Mouse (Mus musculus): ENCODE measurements at regions not wholly inside any gene's neighbourhood (a gene's known extent, or its start where the extent isn't known, plus 50 kb on each side); places are given as distances from the start of the nearest gene placed in this dataset.

DNA sequence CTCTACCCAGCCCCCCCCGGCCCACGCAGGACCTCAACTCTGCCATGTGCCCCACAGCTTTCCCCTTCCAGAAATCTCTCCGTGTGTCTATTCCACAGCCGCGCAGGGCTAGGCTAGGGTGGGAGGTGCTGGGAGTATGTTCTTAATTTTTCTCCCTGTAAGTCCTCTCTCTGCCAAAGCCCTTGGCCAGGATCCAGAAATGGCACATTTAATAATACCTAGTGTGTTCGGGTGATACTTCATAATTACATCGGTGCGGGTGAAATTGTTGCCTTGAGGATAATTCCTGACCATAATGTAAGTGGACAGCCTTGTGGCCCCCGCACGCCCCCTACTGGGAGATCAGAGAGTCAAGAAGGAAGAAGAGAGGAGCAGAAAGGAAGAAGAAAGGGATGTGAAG lies 1093.5 kb downstream of the Mrps31 start:
- Histone ChIP-seq H3K27me3 (replicated peaks; ENCODE audit: control insufficient read depth, insufficient read depth, low read length) (no peaks in the 10 kb centered on the region), H3K9ac (ENCODE audit: low read length) (no peak overlapping the region), H3K4me2 (ENCODE audit: low read length) (0 out of 2 replicates have a peak overlapping the region, but pooled peaks have one; percentile 3), H3K4me1 (ENCODE audit: control insufficient read depth, insufficient read depth, low read length) (peaks cover 2% of the 10 kb centered on the region; the same call in 1 of the 2 replicates), H3K9me3 (replicated peaks; ENCODE audit: control insufficient read depth, low read length) (no peaks in the 10 kb centered on the region), H3K36me3 (ENCODE audit: control insufficient read depth, insufficient read depth, low read length) (no peaks in the 10 kb centered on the region), H3K27ac (ENCODE audit: low read depth, low read length) (no peak overlapping the region), H3K4me3 (ENCODE audit: low read depth, low read length) (no peak overlapping the region)
- peak; percentile 71 for DNase-seq (ENCODE audit: low spot score)
- ATAC-seq: peak; percentile 44; the same call in 1 of the 2 replicates
- WGBS: 47% methylated on average over 10 of the region's 10 CpGs

DNA sequence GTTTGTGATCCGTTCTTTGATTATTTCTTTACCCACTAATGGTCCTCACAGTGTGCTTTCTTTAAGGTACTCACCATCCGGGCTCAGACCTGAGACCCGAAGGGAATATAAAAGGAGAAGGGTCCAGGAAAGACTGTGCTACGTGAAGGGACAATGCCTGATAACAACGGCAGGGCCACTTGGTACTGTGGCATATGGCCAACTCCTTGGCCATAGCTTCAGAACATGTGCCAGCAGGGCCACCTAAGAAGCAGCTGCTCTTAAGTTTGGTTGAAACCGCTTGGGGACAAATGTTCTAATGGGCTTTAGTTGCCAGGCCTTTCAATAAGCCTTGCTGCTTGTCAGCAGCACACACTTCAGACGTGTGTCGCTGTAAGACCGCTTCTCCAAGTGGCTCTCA lies 1094.1 kb downstream of the Mrps31 start:
- DNase-seq (ENCODE audit: low spot score) (peak; percentile 29), ATAC-seq (no peak)
- no peaks in the 10 kb centered on the region for H3K36me3 ChIP-seq (ENCODE audit: control insufficient read depth, insufficient read depth, low read length)
- H3K27ac ChIP-seq (ENCODE audit: low read depth, low read length): no peak overlapping the region
- no peaks in the 10 kb centered on the region for H3K9me3 ChIP-seq (replicated peaks; ENCODE audit: control insufficient read depth, low read length)
- peaks cover 2% of the 10 kb centered on the region; the same call in 1 of the 2 replicates for H3K4me1 ChIP-seq (ENCODE audit: control insufficient read depth, insufficient read depth, low read length)
- no peak overlapping the region for H3K9ac ChIP-seq (ENCODE audit: low read length)
- no peak overlapping the region for H3K4me2 ChIP-seq (ENCODE audit: low read length)
- no peak overlapping the region for H3K4me3 ChIP-seq (ENCODE audit: low read depth, low read length)
- H3K27me3 ChIP-seq (replicated peaks; ENCODE audit: control insufficient read depth, insufficient read depth, low read length): no peaks in the 10 kb centered on the region
- WGBS: 72% methylated on average over 9 of the region's 9 CpGs

DNA sequence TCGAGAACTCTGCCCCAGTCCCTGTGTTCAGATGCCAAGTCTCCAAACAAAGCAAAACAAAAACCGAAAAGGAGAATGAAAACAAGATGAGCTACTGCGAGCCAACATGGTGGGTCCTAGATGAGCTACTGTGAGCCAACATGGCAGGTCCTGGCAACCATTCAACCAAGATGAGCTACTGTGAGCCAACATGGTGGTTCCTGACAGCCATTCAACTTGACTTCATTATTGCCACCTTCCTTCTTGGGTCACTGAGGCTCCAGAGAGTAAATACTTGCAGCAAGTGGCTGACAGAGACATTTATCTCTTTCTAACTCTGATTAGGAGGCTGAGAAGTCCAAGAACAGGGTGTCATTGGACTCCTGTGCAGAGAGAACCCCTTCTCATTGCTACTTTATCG lies 1094.8 kb downstream of the Mrps31 start:
- H3K36me3 ChIP-seq (ENCODE audit: control insufficient read depth, insufficient read depth, low read length): no peaks in the 10 kb centered on the region
- DNase-seq (ENCODE audit: low spot score) (no peak), ATAC-seq (no peak)
- H3K4me3 ChIP-seq (ENCODE audit: low read depth, low read length): no peak overlapping the region
- no peak overlapping the region for H3K4me2 ChIP-seq (ENCODE audit: low read length)
- H3K4me1 ChIP-seq (ENCODE audit: control insufficient read depth, insufficient read depth, low read length): peaks cover 2% of the 10 kb centered on the region; the same call in 1 of the 2 replicates
- H3K9ac ChIP-seq (ENCODE audit: low read length): no peak overlapping the region
- no peaks in the 10 kb centered on the region for H3K9me3 ChIP-seq (replicated peaks; ENCODE audit: control insufficient read depth, low read length)
- WGBS: 88% methylated on average over 4 of the region's 4 CpGs
- no peaks in the 10 kb centered on the region for H3K27me3 ChIP-seq (replicated peaks; ENCODE audit: control insufficient read depth, insufficient read depth, low read length)
- no peak overlapping the region for H3K27ac ChIP-seq (ENCODE audit: low read depth, low read length)

DNA sequence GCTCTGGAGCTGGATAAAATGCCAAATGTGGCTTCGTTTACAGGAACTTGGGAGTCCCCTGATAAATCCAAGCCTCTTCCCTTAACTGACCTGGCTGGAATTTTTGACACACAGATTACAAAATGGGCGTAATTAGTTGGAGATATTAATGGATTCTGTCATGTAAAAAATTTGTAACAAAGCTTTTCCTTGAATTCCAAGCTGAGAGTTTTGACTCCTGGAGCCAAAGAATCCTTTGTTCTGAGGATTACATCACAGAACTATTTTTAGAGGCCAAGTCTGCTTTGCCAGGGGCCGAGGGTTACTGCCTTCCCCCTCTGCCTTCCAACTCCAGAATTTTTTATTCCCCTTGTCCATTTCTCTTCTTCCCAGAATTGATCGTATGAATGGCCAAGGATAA lies 1096.5 kb downstream of the Mrps31 start:
- Histone ChIP-seq H3K9ac (ENCODE audit: low read length) (no peak overlapping the region), H3K27me3 (replicated peaks; ENCODE audit: control insufficient read depth, insufficient read depth, low read length) (no peaks in the 10 kb centered on the region), H3K9me3 (replicated peaks; ENCODE audit: control insufficient read depth, low read length) (no peaks in the 10 kb centered on the region), H3K4me2 (ENCODE audit: low read length) (no peak overlapping the region), H3K4me3 (ENCODE audit: low read depth, low read length) (no peak overlapping the region), H3K36me3 (ENCODE audit: control insufficient read depth, insufficient read depth, low read length) (no peaks in the 10 kb centered on the region), H3K27ac (ENCODE audit: low read depth, low read length) (no peak overlapping the region), H3K4me1 (ENCODE audit: control insufficient read depth, insufficient read depth, low read length) (peaks cover 2% of the 10 kb centered on the region; the same call in 1 of the 2 replicates)
- ATAC-seq: no peak
- no peak for DNase-seq (ENCODE audit: low spot score)
- 58% methylated on average over 4 of the region's 4 CpGs for WGBS

DNA sequence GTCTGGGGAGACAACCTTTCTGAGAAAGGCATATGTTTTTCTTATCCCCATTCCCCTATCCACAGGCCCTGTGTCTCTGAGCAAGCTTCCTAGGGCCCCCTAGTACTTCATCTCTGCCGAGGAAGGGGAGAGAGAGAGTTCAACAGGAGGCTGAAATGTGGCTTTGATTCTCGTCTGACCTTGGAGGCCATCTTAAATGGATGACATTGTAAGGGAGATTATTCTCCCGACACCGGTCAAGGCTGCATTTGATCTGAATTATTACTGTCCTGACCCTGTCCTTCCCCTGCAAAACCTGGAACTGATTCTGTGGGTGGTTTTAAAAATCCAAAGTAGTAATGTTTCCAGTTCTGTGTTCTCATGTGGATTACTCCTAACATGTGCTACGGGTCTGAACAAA lies 1098.9 kb downstream of the Mrps31 start:
- WGBS: 86% methylated on average over 5 of the region's 5 CpGs
- DNase-seq (ENCODE audit: low spot score) (no peak), ATAC-seq (no peak)
- H3K9me3 ChIP-seq (replicated peaks; ENCODE audit: control insufficient read depth, low read length): no peaks in the 10 kb centered on the region
- no peaks in the 10 kb centered on the region; the same call in 1 of the 2 replicates for H3K4me1 ChIP-seq (ENCODE audit: control insufficient read depth, insufficient read depth, low read length)
- H3K4me3 ChIP-seq (ENCODE audit: low read depth, low read length): no peak overlapping the region
- H3K27me3 ChIP-seq (replicated peaks; ENCODE audit: control insufficient read depth, insufficient read depth, low read length): no peaks in the 10 kb centered on the region
- no peak overlapping the region for H3K9ac ChIP-seq (ENCODE audit: low read length)
- H3K4me2 ChIP-seq (ENCODE audit: low read length): no peak overlapping the region
- H3K36me3 ChIP-seq (ENCODE audit: control insufficient read depth, insufficient read depth, low read length): no peaks in the 10 kb centered on the region
- no peak overlapping the region for H3K27ac ChIP-seq (ENCODE audit: low read depth, low read length)

DNA sequence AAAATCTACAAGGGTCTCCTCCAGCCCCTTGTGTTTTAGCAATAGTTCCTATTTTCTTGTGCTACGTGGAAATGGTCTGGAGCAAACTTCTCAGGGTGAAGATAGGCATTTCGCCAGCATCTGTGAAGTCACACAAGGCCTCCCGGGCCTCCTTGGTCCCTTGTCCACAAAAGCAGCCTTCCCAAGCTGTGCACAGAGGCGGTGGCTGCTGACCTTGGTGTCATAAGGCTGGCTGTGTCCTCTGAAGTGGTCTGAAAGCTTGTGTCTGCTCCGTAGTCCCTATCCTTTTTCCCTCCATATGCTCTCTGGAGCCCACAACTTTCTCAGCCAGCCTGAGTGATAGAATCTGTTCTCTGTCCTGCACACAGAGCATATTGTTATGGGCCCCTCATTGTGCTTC lies 1099.4 kb downstream of the Mrps31 start:
- Histone ChIP-seq H3K4me2 (ENCODE audit: low read length) (no peak overlapping the region), H3K9ac (ENCODE audit: low read length) (no peak overlapping the region), H3K27me3 (replicated peaks; ENCODE audit: control insufficient read depth, insufficient read depth, low read length) (no peaks in the 10 kb centered on the region), H3K9me3 (replicated peaks; ENCODE audit: control insufficient read depth, low read length) (no peaks in the 10 kb centered on the region), H3K4me1 (ENCODE audit: control insufficient read depth, insufficient read depth, low read length) (no peaks in the 10 kb centered on the region), H3K4me3 (ENCODE audit: low read depth, low read length) (no peak overlapping the region), H3K36me3 (ENCODE audit: control insufficient read depth, insufficient read depth, low read length) (no peaks in the 10 kb centered on the region), H3K27ac (ENCODE audit: low read depth, low read length) (no peak overlapping the region)
- ATAC-seq: no peak
- no peak for DNase-seq (ENCODE audit: low spot score)
- WGBS: 81% methylated on average over 5 of the region's 5 CpGs

DNA sequence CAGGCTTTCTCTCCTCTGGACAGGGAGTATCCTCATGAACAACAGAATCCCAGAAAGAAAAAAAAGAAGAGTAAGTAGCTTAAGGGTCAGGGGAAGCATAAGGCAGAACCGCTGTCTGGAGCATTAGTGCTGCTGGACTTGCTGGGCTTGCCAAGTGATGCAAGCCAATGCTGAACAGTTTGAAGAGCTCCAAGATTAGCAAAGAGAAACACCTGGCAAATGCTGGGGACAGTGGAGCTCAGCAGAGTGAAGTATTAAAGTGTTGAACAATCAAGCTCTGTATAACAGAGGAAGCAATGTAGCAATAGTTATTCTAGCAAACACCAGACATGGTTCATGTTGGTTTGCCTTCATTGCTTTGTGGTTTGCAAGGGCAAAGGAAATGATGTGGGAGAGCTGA lies 1100.1 kb downstream of the Mrps31 start:
- no peak overlapping the region for H3K4me2 ChIP-seq (ENCODE audit: low read length)
- 80% methylated on average over 1 of the region's 1 CpGs for WGBS
- H3K27ac ChIP-seq (ENCODE audit: low read depth, low read length): no peak overlapping the region
- ATAC-seq: no peak
- H3K4me3 ChIP-seq (ENCODE audit: low read depth, low read length): no peak overlapping the region
- H3K36me3 ChIP-seq (ENCODE audit: control insufficient read depth, insufficient read depth, low read length): no peaks in the 10 kb centered on the region
- H3K27me3 ChIP-seq (replicated peaks; ENCODE audit: control insufficient read depth, insufficient read depth, low read length): no peaks in the 10 kb centered on the region
- H3K9me3 ChIP-seq (replicated peaks; ENCODE audit: control insufficient read depth, low read length): no peaks in the 10 kb centered on the region
- no peaks in the 10 kb centered on the region for H3K4me1 ChIP-seq (ENCODE audit: control insufficient read depth, insufficient read depth, low read length)
- DNase-seq (ENCODE audit: low spot score): no peak
- no peak overlapping the region for H3K9ac ChIP-seq (ENCODE audit: low read length)

DNA sequence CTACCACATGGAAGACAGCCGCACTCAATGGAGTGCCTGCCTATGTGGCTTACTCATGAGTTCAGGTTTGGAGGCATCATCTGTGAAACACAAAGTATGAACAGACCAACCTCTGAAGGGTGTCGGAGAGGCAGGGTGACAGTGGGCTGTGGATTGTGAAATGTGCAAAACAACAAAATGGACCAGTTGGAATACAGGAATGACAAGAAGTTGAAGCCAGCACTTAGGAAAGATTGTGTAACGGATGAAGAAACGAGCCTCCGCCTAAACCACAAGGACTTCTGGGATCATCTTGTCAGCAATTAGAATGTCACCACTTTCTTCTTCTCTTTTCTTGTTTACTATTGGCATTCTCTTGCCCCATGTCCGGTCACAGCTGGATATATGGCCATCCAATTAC lies 1100.6 kb downstream of the Mrps31 start:
- no peaks in the 10 kb centered on the region for H3K9me3 ChIP-seq (replicated peaks; ENCODE audit: control insufficient read depth, low read length)
- DNase-seq (ENCODE audit: low spot score) (no peak), ATAC-seq (no peak)
- H3K27ac ChIP-seq (ENCODE audit: low read depth, low read length): no peak overlapping the region
- H3K27me3 ChIP-seq (replicated peaks; ENCODE audit: control insufficient read depth, insufficient read depth, low read length): no peaks in the 10 kb centered on the region
- no peak overlapping the region for H3K9ac ChIP-seq (ENCODE audit: low read length)
- H3K4me2 ChIP-seq (ENCODE audit: low read length): no peak overlapping the region
- no peak overlapping the region for H3K4me3 ChIP-seq (ENCODE audit: low read depth, low read length)
- WGBS: 94% methylated on average over 6 of the region's 6 CpGs
- no peaks in the 10 kb centered on the region for H3K36me3 ChIP-seq (ENCODE audit: control insufficient read depth, insufficient read depth, low read length)
- H3K4me1 ChIP-seq (ENCODE audit: control insufficient read depth, insufficient read depth, low read length): no peaks in the 10 kb centered on the region

DNA sequence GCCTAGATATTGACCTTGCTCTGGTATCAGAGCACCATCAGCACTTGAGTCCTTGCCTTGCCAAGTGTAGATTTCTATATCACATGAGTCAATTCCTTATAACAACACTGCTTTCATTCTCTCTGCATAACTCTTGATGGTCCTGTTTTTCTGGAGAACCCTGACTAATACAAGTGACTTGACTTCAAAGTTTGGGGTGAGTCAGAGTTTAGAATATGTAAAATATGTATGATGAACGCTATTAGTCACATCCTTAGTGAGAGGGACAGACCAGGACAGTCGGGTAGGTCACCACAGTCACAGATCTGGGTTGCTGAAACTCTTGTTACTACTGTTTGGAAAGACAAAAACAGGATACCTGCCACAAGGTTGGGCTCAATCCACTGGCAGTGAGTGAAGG lies 1105.3 kb downstream of the Mrps31 start:
- H3K9ac ChIP-seq (ENCODE audit: low read length): no peak overlapping the region
- DNase-seq (ENCODE audit: low spot score) (no peak), ATAC-seq (no peak)
- no peaks in the 10 kb centered on the region for H3K27me3 ChIP-seq (replicated peaks; ENCODE audit: control insufficient read depth, insufficient read depth, low read length)
- no peak overlapping the region for H3K4me2 ChIP-seq (ENCODE audit: low read length)
- no peaks in the 10 kb centered on the region for H3K9me3 ChIP-seq (replicated peaks; ENCODE audit: control insufficient read depth, low read length)
- H3K36me3 ChIP-seq (ENCODE audit: control insufficient read depth, insufficient read depth, low read length): no peaks in the 10 kb centered on the region
- H3K4me1 ChIP-seq (ENCODE audit: control insufficient read depth, insufficient read depth, low read length): no peaks in the 10 kb centered on the region
- H3K27ac ChIP-seq (ENCODE audit: low read depth, low read length): no peak overlapping the region
- 83% methylated on average over 2 of the region's 2 CpGs for WGBS
- no peak overlapping the region for H3K4me3 ChIP-seq (ENCODE audit: low read depth, low read length)
